Mouse (Mus musculus) inflammation-experienced regulatory T-cells, adult 6 months (primary cell): ENCODE results near the gene Zfp978. TPM values are rescaled to one million over a fixed set of nuclear protein-coding genes. Genes with fewer than 3 reads are reported as not detected.
"Not testable (repeated sequence)": the region's sequence is repeated elsewhere in the genome, so short reads cannot be mapped to it uniquely, and the experiment has no call there.

Source experiments
- ATAC-seq: one replicate; pipeline ENCODE4 v1.8.0; 2017
- polyA plus RNA-seq, 3 experiments: library from polyadenylated mRNA; unstranded; fragments of 100-300 nt; shearing (Covaris generic); gene quantifications; one replicate each; pipeline ENCODE4 v1.2.1; 2017

Zfp978 gene
- polyA plus RNA-seq = not detected

- not testable (repeated sequence) for ATAC-seq
Measured at GRCm38 (mm10) chr4:147361003-147361402, at the start of gene Zfp978. Gene Zfp978, plus strand, starts transcription at chr4:147361303.

- peak; percentile 25 for ATAC-seq
Measured at GRCm38 (mm10) chr4:147335036-147335690, 25.9 kb upstream of the Zfp978 start.

- peak; percentile 24 for ATAC-seq
Measured at GRCm38 (mm10) chr4:147335691-147336367, 25.3 kb upstream of the Zfp978 start.

- ATAC-seq = peak; percentile 35
Measured at GRCm38 (mm10) chr4:147336368-147337195, 24.5 kb upstream of the Zfp978 start.

- ATAC-seq = not testable (repeated sequence)
Measured at GRCm38 (mm10) chr4:147337520-147337919, 23.6 kb upstream of the Zfp978 start.

- no peak for ATAC-seq
Measured at GRCm38 (mm10) chr4:147338032-147338610, 23.0 kb upstream of the Zfp978 start.

GRCm38 (mm10) chr4:147338706-147339105, 22.4 kb upstream of the Zfp978 start:
- not testable (repeated sequence) for ATAC-seq

- not testable (repeated sequence) for ATAC-seq
Measured at GRCm38 (mm10) chr4:147339601-147340219, 21.4 kb upstream of the Zfp978 start.

- ATAC-seq = not testable (repeated sequence)
Measured at GRCm38 (mm10) chr4:147340236-147340635, 20.9 kb upstream of the Zfp978 start.

GRCm38 (mm10) chr4:147340876-147341275, 20.2 kb upstream of the Zfp978 start:
- ATAC-seq = not testable (repeated sequence)

GRCm38 (mm10) chr4:147343042-147343908, 17.8 kb upstream of the Zfp978 start:
- ATAC-seq = peak; percentile 41

- not testable (repeated sequence) for ATAC-seq
Measured at GRCm38 (mm10) chr4:147345061-147345554, 16.0 kb upstream of the Zfp978 start.

GRCm38 (mm10) chr4:147346361-147347035, 14.6 kb upstream of the Zfp978 start:
- not testable (repeated sequence) for ATAC-seq

- not testable (repeated sequence) for ATAC-seq
Measured at GRCm38 (mm10) chr4:147347300-147347699, 13.8 kb upstream of the Zfp978 start.

GRCm38 (mm10) chr4:147347880-147348279, 13.2 kb upstream of the Zfp978 start:
- ATAC-seq = not testable (repeated sequence)

GRCm38 (mm10) chr4:147348401-147348800, 12.7 kb upstream of the Zfp978 start:
- ATAC-seq = not testable (repeated sequence)

- ATAC-seq = not testable (repeated sequence)
Measured at GRCm38 (mm10) chr4:147348906-147349686, 12.0 kb upstream of the Zfp978 start.

- ATAC-seq = not testable (repeated sequence)
Measured at GRCm38 (mm10) chr4:147349687-147350415, 11.3 kb upstream of the Zfp978 start.

GRCm38 (mm10) chr4:147350541-147350940, 10.6 kb upstream of the Zfp978 start:
- ATAC-seq = not testable (repeated sequence)
